Mouse (Mus musculus) MEL (cell line): ENCODE data around the gene Trdn. TPM values are rescaled to one million over a fixed set of nuclear protein-coding genes. Genes with fewer than 3 reads are reported as not detected.

Source experiments
- DNase-seq: peaks from one replicate; pipeline ENCODE4 v3.0.0; 2011; ENCODE audit warnings: low read depth, low spot score
- H3K27ac ChIP-seq: 2 replicates; pipeline ENCODE4 v1.5.1; 2012; ENCODE audit warnings: low read depth, mild to moderate bottlenecking, control low read depth, low read length, moderate library complexity; ENCODE audit not compliant: control insufficient read depth
- H3K27me3 ChIP-seq, 2 experiments: fragments of 150-350 bp in 1 of 2; sonication (generic) in 1 of 2; 2 replicates each; pipeline ENCODE4 v1.6.1; 2012; ENCODE audit warnings: low read length in 2 of 2, mild to moderate bottlenecking in 2 of 2, improper control_type of control experiment in 1 of 2, moderate library complexity in 1 of 2; ENCODE audit not compliant: insufficient read depth in 2 of 2, control insufficient read depth in 1 of 2
- H3K36me3 ChIP-seq, 2 experiments: 2 replicates each; pipeline ENCODE4 v1.6.1; 2012 to 2014; ENCODE audit warnings: low read length in 2 of 2, improper control_type of control experiment in 1 of 2, inconsistent platforms in 1 of 2, mild to moderate bottlenecking in 1 of 2; ENCODE audit not compliant: insufficient read depth in 2 of 2, control insufficient read depth in 1 of 2
- H3K4me1 ChIP-seq, 2 experiments: fragments of 150-350 bp in 1 of 2; sonication (generic) in 1 of 2; 2 replicates each; pipeline ENCODE4 v1.6.1; 2012; ENCODE audit warnings: low read length in 2 of 2, improper control_type of control experiment in 1 of 2, mild to moderate bottlenecking in 1 of 2; ENCODE audit not compliant: insufficient read depth in 2 of 2, control insufficient read depth in 1 of 2
- H3K4me3 ChIP-seq, 2 experiments: fragments of 150-350 bp in 1 of 2; sonication (generic) in 1 of 2; 2 replicates each; pipeline ENCODE4 v1.5.1; 2012; ENCODE audit warnings: low read depth in 2 of 2, low read length in 2 of 2, mild to moderate bottlenecking in 2 of 2, moderate library complexity in 2 of 2, control low read depth in 1 of 2, improper control_type of control experiment in 1 of 2; ENCODE audit not compliant: control insufficient read depth in 1 of 2, insufficient read depth in 1 of 2
- H3K79me2 ChIP-seq: 2 replicates; pipeline ENCODE4 v1.6.1; 2012; ENCODE audit warnings: mild to moderate bottlenecking, low read length, moderate library complexity; ENCODE audit not compliant: control insufficient read depth, poor library complexity, insufficient read depth
- H3K9ac ChIP-seq: 2 replicates; pipeline ENCODE4 v1.6.1; 2012; ENCODE audit warnings: low read depth, mild to moderate bottlenecking, control low read depth, low read length, moderate library complexity; ENCODE audit not compliant: control insufficient read depth, poor library complexity, severe bottlenecking
- H3K9me3 ChIP-seq: fragments of 150-350 bp; sonication (generic); replicated peaks from 2 replicates; pipeline ENCODE4 v1.6.1; 2012; ENCODE audit warnings: mild to moderate bottlenecking, low read length, improper control_type of control experiment, moderate library complexity; ENCODE audit not compliant: insufficient read depth
- BHLHE40 ChIP-seq: IDR thresholded peaks from 2 replicates; pipeline ENCODE4 v1.6.1; 2012; ENCODE audit warnings: low read depth, mild to moderate bottlenecking, inconsistent platforms, low read length, improper control_type of control experiment, borderline replicate concordance
- CHD2 ChIP-seq: IDR thresholded peaks from 2 replicates; pipeline ENCODE4 v1.6.1; 2011; ENCODE audit warnings: low read length, improper control_type of control experiment
- CTCF ChIP-seq, 3 experiments: IDR thresholded peaks in 2 of 3; conservative IDR thresholded peaks in 1 of 3; 2 replicates each; pipeline ENCODE4 v1.5.1; 2011 to 2012; ENCODE audit warnings: low read length in 3 of 3, low read depth in 2 of 3, mild to moderate bottlenecking in 2 of 3, improper control_type of control experiment in 1 of 3, inconsistent platforms in 1 of 3, mixed read lengths in 1 of 3, moderate library complexity in 1 of 3; ENCODE audit not compliant: control insufficient read depth in 1 of 3, insufficient read depth in 1 of 3, poor library complexity in 1 of 3, severe bottlenecking in 1 of 3
- GATA1 ChIP-seq: IDR thresholded peaks from 2 replicates; pipeline ENCODE4 v1.6.1; 2011; ENCODE audit warnings: low read depth, low read length, improper control_type of control experiment
- HCFC1 ChIP-seq: IDR thresholded peaks from 2 replicates; pipeline ENCODE4 v1.6.1; 2012; ENCODE audit warnings: low read depth, mild to moderate bottlenecking, inconsistent platforms, low read length, improper control_type of control experiment, moderate library complexity
- KAT2A ChIP-seq: conservative IDR thresholded peaks from 2 replicates; pipeline ENCODE4 v1.6.1; 2012; ENCODE audit warnings: low read depth, low read length, improper control_type of control experiment, inconsistent platforms
- MAZ ChIP-seq: IDR thresholded peaks from 2 replicates; pipeline ENCODE4 v1.6.1; 2012; ENCODE audit warnings: low read depth, mild to moderate bottlenecking, inconsistent platforms, low read length, improper control_type of control experiment
- MEF2A ChIP-seq: IDR thresholded peaks from 2 replicates; pipeline ENCODE4 v1.6.1; 2014; ENCODE audit warnings: low read depth, mild to moderate bottlenecking, inconsistent platforms, low read length, improper control_type of control experiment; ENCODE audit not compliant: poor library complexity, insufficient replicate concordance, severe bottlenecking; ENCODE audit errors: extremely low read depth
- MXI1 ChIP-seq: IDR thresholded peaks from 2 replicates; pipeline ENCODE4 v1.6.1; 2011; ENCODE audit warnings: mild to moderate bottlenecking, low read depth, low read length, improper control_type of control experiment
- MYB ChIP-seq: IDR thresholded peaks from 2 replicates; pipeline ENCODE4 v1.6.1; 2011; ENCODE audit warnings: mild to moderate bottlenecking, low read depth, low read length, improper control_type of control experiment
- POLR2A ChIP-seq, 2 experiments: IDR thresholded peaks; 2 replicates each; pipeline ENCODE4 v1.6.1; 2011 to 2012; ENCODE audit warnings: low read length in 2 of 2, mild to moderate bottlenecking in 2 of 2, control low read depth in 1 of 2, improper control_type of control experiment in 1 of 2, low read depth in 1 of 2, moderate library complexity in 1 of 2; ENCODE audit not compliant: control insufficient read depth in 1 of 2, insufficient read depth in 1 of 2, poor library complexity in 1 of 2
- POLR2AphosphoS2 ChIP-seq: IDR thresholded peaks from 2 replicates; pipeline ENCODE4 v1.6.1; 2011; ENCODE audit warnings: low read length, improper control_type of control experiment
- POLR2AphosphoS5 ChIP-seq: IDR thresholded peaks from 2 replicates; pipeline ENCODE4 v1.6.1; 2012; ENCODE audit warnings: low read depth, borderline replicate concordance, mild to moderate bottlenecking, inconsistent platforms, low read length, moderate library complexity, mixed read lengths
- RCOR1 ChIP-seq: IDR thresholded peaks from 2 replicates; pipeline ENCODE4 v1.6.1; 2012; ENCODE audit warnings: low read depth, mild to moderate bottlenecking, inconsistent platforms, low read length, improper control_type of control experiment
- SIN3A ChIP-seq: IDR thresholded peaks from 2 replicates; pipeline ENCODE4 v1.6.1; 2012; ENCODE audit warnings: low read length, improper control_type of control experiment, inconsistent platforms
- SMC3 ChIP-seq: IDR thresholded peaks from 2 replicates; pipeline ENCODE4 v1.6.1; 2011; ENCODE audit warnings: low read depth, low read length, improper control_type of control experiment
- TBP ChIP-seq: IDR thresholded peaks from 2 replicates; pipeline ENCODE4 v1.8.0; 2011; ENCODE audit warnings: low read depth, low read length, improper control_type of control experiment
- TCF12 ChIP-seq: IDR thresholded peaks from 2 replicates; pipeline ENCODE4 v1.6.1; 2014; ENCODE audit warnings: low read depth, mild to moderate bottlenecking, inconsistent platforms, low read length, improper control_type of control experiment, moderate library complexity
- USF2 ChIP-seq, 2 experiments: IDR thresholded peaks; 2 replicates each; pipeline ENCODE4 v1.6.1; 2011 to 2012; ENCODE audit warnings: improper control_type of control experiment in 2 of 2, low read length in 2 of 2, borderline replicate concordance in 1 of 2, inconsistent platforms in 1 of 2, low read depth in 1 of 2, mild to moderate bottlenecking in 1 of 2; ENCODE audit not compliant: insufficient read depth in 1 of 2
- ZMIZ1 ChIP-seq: IDR thresholded peaks from 2 replicates; pipeline ENCODE4 v1.6.1; 2012; ENCODE audit warnings: low read depth, mild to moderate bottlenecking, inconsistent platforms, low read length, improper control_type of control experiment, moderate library complexity
- ZNF384 ChIP-seq: IDR thresholded peaks from 2 replicates; pipeline ENCODE4 v1.6.1; 2012; ENCODE audit warnings: low read depth, mild to moderate bottlenecking, inconsistent platforms, low read length, improper control_type of control experiment
- polyA plus RNA-seq, 2 experiments: library from polyadenylated mRNA; stranded (reverse) in 1 of 2; unstranded in 1 of 2; fragments of >175 nt in 1 of 2; fragments of >200 nt in 1 of 2; gene quantifications; 2 replicates each; pipeline versions ENCODE4 v1.2.1 to v1.2.4; 2012; ENCODE audit warnings: low replicate concordance in 2 of 2, low read depth in 1 of 2; ENCODE audit not compliant: insufficient read length in 2 of 2, insufficient read depth in 1 of 2, missing spikeins in 1 of 2
- total RNA-seq: library from RNA; depleted of rRNA; stranded (reverse); fragments of 300-350 nt; gene quantifications from 2 replicates; pipeline ENCODE4 v1.2.3, GENCODE M21; 2012

Gene Trdn
- total and polyA plus RNA-seq, 3 experiments, result not detected

DNA sequence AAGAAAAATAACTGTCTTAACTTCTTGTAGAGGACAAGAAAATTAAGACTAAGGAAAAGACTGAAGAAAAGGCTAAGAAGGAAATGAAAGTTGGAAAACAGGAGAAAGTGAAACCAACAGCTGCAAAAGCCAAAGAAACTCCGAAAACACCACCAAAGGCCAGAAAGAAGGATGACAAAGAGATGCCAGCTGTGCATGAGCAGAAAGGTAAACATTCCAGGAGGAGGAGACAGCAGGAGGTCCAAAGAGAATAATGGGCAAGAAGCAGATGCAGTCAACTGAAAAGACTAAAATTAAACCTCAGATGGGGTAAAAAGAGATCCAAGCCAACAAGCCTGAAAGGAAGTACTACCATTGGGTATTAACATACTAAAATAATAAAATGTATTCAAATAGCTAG is 115.6 kb downstream of the Trdn start:
- TF ChIP-seq ZMIZ1 (no peak), SMC3 (no peak), USF2 (IDR thresholded peaks at IDR 0.05; ENCODE audit: borderline replicate concordance in 1 of 2, insufficient read depth in 1 of 2, low read depth in 1 of 2, low read length in 2 of 2) (no peak), MYB (no peak), BHLHE40 (no peak), KAT2A (no peak), TCF12 (no peak), MAZ (no peak), TBP (no peak), ZNF384 (no peak), POLR2A (IDR thresholded peaks at IDR 0.05; ENCODE audit: control insufficient read depth in 1 of 2, insufficient read depth in 1 of 2, low read depth in 1 of 2, low read length in 2 of 2, poor library complexity in 1 of 2) (no peak), POLR2AphosphoS2 (no peak), HCFC1 (no peak), POLR2AphosphoS5 (no peak), GATA1 (no peak), SIN3A (no peak)
- H3K36me3 ChIP-seq, result no peaks in the 10 kb centered on the region
- H3K27me3 ChIP-seq, result no peaks in the 10 kb centered on the region
- DNase-seq, result no peak
- no peak overlapping the region for H3K27ac ChIP-seq
- H3K4me1 ChIP-seq, result no peaks in the 10 kb centered on the region
- H3K9ac ChIP-seq, result no peak overlapping the region
- H3K9me3 ChIP-seq, result no peaks in the 10 kb centered on the region
- H3K4me3 ChIP-seq, result peak overlapping the region; percentile 6 to 18; a peak in 2 of 4 replicates
- H3K79me2 ChIP-seq, result no peaks in the 10 kb centered on the region

DNA sequence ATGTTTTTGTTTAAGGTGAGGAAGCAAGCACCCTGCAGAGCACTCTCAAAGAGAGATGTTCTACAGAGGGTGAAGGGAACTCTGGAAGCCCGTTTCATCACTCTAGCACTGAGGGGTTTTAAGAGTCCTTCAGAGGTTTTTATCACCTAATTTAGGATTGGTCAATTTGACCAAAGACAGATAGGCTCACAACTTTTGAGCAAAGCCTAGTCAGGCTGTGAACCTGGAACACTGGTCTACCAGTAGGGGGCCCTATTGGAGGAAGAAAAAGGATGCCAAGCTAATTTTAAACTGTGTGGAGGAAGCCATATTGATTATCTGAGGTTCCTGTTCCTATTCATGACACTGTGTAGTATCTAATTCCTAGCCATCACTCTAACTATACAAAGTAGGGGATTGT is 117.9 kb downstream of the Trdn start:
- no peaks in the 10 kb centered on the region for H3K4me1 ChIP-seq
- no peak overlapping the region for H3K4me3 ChIP-seq
- TF ChIP-seq GATA1 (no peak), MAZ (no peak), POLR2A (IDR thresholded peaks at IDR 0.05; ENCODE audit: control insufficient read depth in 1 of 2, insufficient read depth in 1 of 2, low read depth in 1 of 2, low read length in 2 of 2, poor library complexity in 1 of 2) (no peak), POLR2AphosphoS2 (no peak), POLR2AphosphoS5 (no peak), MYB (no peak), RCOR1 (no peak), USF2 (IDR thresholded peaks at IDR 0.05; ENCODE audit: borderline replicate concordance in 1 of 2, insufficient read depth in 1 of 2, low read depth in 1 of 2, low read length in 2 of 2) (no peak), CTCF (IDR thresholded peaks at IDR 0.05 in 2 of 3, conservative IDR thresholded peaks at IDR 0.05 in 1 of 3; ENCODE audit: control insufficient read depth in 1 of 3, insufficient read depth in 1 of 3, low read depth in 2 of 3, low read length in 3 of 3, poor library complexity in 1 of 3, severe bottlenecking in 1 of 3) (no peak; a peak in 1 of 6 replicates), MXI1 (no peak), MEF2A (no peak), CHD2 (no peak)
- H3K27me3 ChIP-seq, result no peaks in the 10 kb centered on the region
- H3K79me2 ChIP-seq, result no peaks in the 10 kb centered on the region
- H3K9me3 ChIP-seq, result no peaks in the 10 kb centered on the region
- DNase-seq, result no peak
- no peak overlapping the region for H3K9ac ChIP-seq
- no peak overlapping the region for H3K27ac ChIP-seq
- no peaks in the 10 kb centered on the region for H3K36me3 ChIP-seq
